Mouse (Mus musculus): ENCODE measurements around the gene Gm13304. TPM values are rescaled to one million over a fixed set of nuclear protein-coding genes. Genes with fewer than 3 reads are reported as not detected.
"Not testable (repeated sequence)": the region's sequence is repeated elsewhere in the genome, so short reads cannot be mapped to it uniquely, and the experiment has no call there.

Gene Gm13304
- not detected in 2 replicates for polyA plus RNA-seq (2015; fragmentation: Nextera tagmentation; extraction: Ambion mirVana)

- not testable (repeated sequence) for H3K4me1 ChIP-seq; H3K27ac ChIP-seq; H3K4me2 ChIP-seq; ATAC-seq (replicated peaks); H3K9me3 ChIP-seq; H3K4me3 ChIP-seq; H3K36me3 ChIP-seq (replicated peaks); H3K27me3 ChIP-seq (replicated peaks); H3K9ac ChIP-seq
- WGBS = no CpG with 5 or more reads among the region's 5 CpGs
These were observed at the start of gene Gm13304 for GRCm38 (mm10) chr4:42114517-42114916. Gene Gm13304, plus strand, starts transcription at chr4:42114817.

GRCm38 (mm10) chr4:42090907-42091306 is 23.7 kb upstream of the Gm13304 start, which contains the start of gene Gm3893:
Gene Gm3893, plus strand, starts transcription at chr4:42091207.
- H3K4me1 ChIP-seq; H3K4me3 ChIP-seq; H3K27ac ChIP-seq; H3K4me2 ChIP-seq; H3K36me3 ChIP-seq (replicated peaks); H3K9me3 ChIP-seq; H3K27me3 ChIP-seq (replicated peaks); ATAC-seq (replicated peaks); H3K9ac ChIP-seq: not testable (repeated sequence)
- WGBS = no CpG with 5 or more reads among the region's 2 CpGs

GRCm38 (mm10) chr4:42153136-42153535 is 38.5 kb downstream of the Gm13304 start, which contains the start of gene Gm13306:
Gene Gm13306, plus strand, starts transcription at chr4:42153436.
- not testable (repeated sequence) for H3K27me3 ChIP-seq (replicated peaks); H3K36me3 ChIP-seq (replicated peaks); H3K9ac ChIP-seq; ATAC-seq (replicated peaks); H3K4me3 ChIP-seq; H3K4me2 ChIP-seq; H3K4me1 ChIP-seq; H3K9me3 ChIP-seq; H3K27ac ChIP-seq
- no CpG with 5 or more reads among the region's 9 CpGs for WGBS

Other genes with a start within 250 kb of the Gm13304 start
- not detected in 2 replicates for gene Gm21541, start 211.2 kb upstream of the Gm13304 start, polyA plus RNA-seq (2015; fragmentation: Nextera tagmentation; extraction: Ambion mirVana)
- 12.8 and 13.7 TPM in 2 replicates for gene Gm20878, start 173.2 kb upstream of the Gm13304 start, polyA plus RNA-seq (2015; fragmentation: Nextera tagmentation; extraction: Ambion mirVana)
- gene Fam205a4, start 148.8 kb upstream of the Gm13304 start, polyA plus RNA-seq (2015; fragmentation: Nextera tagmentation; extraction: Ambion mirVana) = 1.7 and 1.8 TPM in 2 replicates
- 0.72 and 1.2 TPM in 2 replicates for gene Gm21093, start 80.1 kb upstream of the Gm13304 start, polyA plus RNA-seq (2015; fragmentation: Nextera tagmentation; extraction: Ambion mirVana)
- not detected in 2 replicates for gene Gm3893, start 23.6 kb upstream of the Gm13304 start, polyA plus RNA-seq (2015; fragmentation: Nextera tagmentation; extraction: Ambion mirVana)
- 2.0 and 2.1 TPM in 2 replicates for gene Gm13306, start 38.6 kb downstream of the Gm13304 start, polyA plus RNA-seq (2015; fragmentation: Nextera tagmentation; extraction: Ambion mirVana)
- not detected in 2 replicates for gene Gm13305, start 53.8 kb downstream of the Gm13304 start, polyA plus RNA-seq (2015; fragmentation: Nextera tagmentation; extraction: Ambion mirVana)
- gene Gm10600, start 125.8 kb downstream of the Gm13304 start, polyA plus RNA-seq (2015; fragmentation: Nextera tagmentation; extraction: Ambion mirVana) = not detected in 2 replicates
- gene Ccl21b, start 140.9 kb downstream of the Gm13304 start, polyA plus RNA-seq (2015; fragmentation: Nextera tagmentation; extraction: Ambion mirVana) = not detected in 2 replicates
- gene Gm21953, start 179.4 kb downstream of the Gm13304 start, polyA plus RNA-seq (2015; fragmentation: Nextera tagmentation; extraction: Ambion mirVana) = not detected in 2 replicates
- not detected in 2 replicates for gene Fam205a3, start 203.5 kb downstream of the Gm13304 start, polyA plus RNA-seq (2015; fragmentation: Nextera tagmentation; extraction: Ambion mirVana)

Measured in midbrain, embryonic 15.5 days (tissue).